Mouse (Mus musculus): ENCODE measurements around the gene Aff1.

Aff1 gene

GRCm38 (mm10) chr5:103836148-103836784, 144.1 kb downstream of the Aff1 start:
- no peak for DNase-seq (ENCODE audit: low spot score)

GRCm38 (mm10) chr5:103838550-103839264, 146.5 kb downstream of the Aff1 start:
- no peak for DNase-seq (ENCODE audit: low spot score)

GRCm38 (mm10) chr5:103839265-103839626, 147.1 kb downstream of the Aff1 start:
- no peak for DNase-seq (ENCODE audit: low spot score)

- peak; percentile 61 for DNase-seq (ENCODE audit: low spot score)
These were observed 151.8 kb downstream of the Aff1 start for GRCm38 (mm10) chr5:103843938-103844337.

- no peak for DNase-seq (ENCODE audit: low spot score)
These were observed 153.4 kb downstream of the Aff1 start for GRCm38 (mm10) chr5:103845418-103846153.

- DNase-seq (ENCODE audit: low spot score), result no peak
These were observed 154.0 kb downstream of the Aff1 start for GRCm38 (mm10) chr5:103846154-103846551.

- no peak for DNase-seq (ENCODE audit: low spot score)
These were observed 154.4 kb downstream of the Aff1 start for GRCm38 (mm10) chr5:103846609-103847008.

GRCm38 (mm10) chr5:103848546-103848945, 156.4 kb downstream of the Aff1 start:
- DNase-seq (ENCODE audit: low spot score), result no peak

GRCm38 (mm10) chr5:103852756-103853549, 160.8 kb downstream of the Aff1 start:
- DNase-seq (ENCODE audit: low spot score), result no peak

GRCm38 (mm10) chr5:103854041-103854806, 162.1 kb downstream of the Aff1 start:
- peak; percentile 65 for DNase-seq (ENCODE audit: low spot score)

- DNase-seq (ENCODE audit: low spot score), result no peak
These were observed 162.6 kb downstream of the Aff1 start for GRCm38 (mm10) chr5:103854807-103855194.

- no peak for DNase-seq (ENCODE audit: low spot score)
These were observed 163.5 kb downstream of the Aff1 start for GRCm38 (mm10) chr5:103855483-103856211.

- DNase-seq (ENCODE audit: low spot score), result peak; percentile 50
These were observed 164.3 kb downstream of the Aff1 start for GRCm38 (mm10) chr5:103856286-103857009.

GRCm38 (mm10) chr5:103857151-103857550, 165.0 kb downstream of the Aff1 start:
- DNase-seq (ENCODE audit: low spot score), result no peak

- DNase-seq (ENCODE audit: low spot score), result no peak
These were observed 168.4 kb downstream of the Aff1 start for GRCm38 (mm10) chr5:103860622-103861021.

GRCm38 (mm10) chr5:103863759-103864158, 171.6 kb downstream of the Aff1 start:
- no peak for DNase-seq (ENCODE audit: low spot score)

GRCm38 (mm10) chr5:103889766-103890165, 197.6 kb downstream of the Aff1 start:
- DNase-seq (ENCODE audit: low spot score), result no peak

GRCm38 (mm10) chr5:103898310-103898709, 206.1 kb downstream of the Aff1 start:
- no peak for DNase-seq (ENCODE audit: low spot score)
